Comparison of ENCODE assay signal across 25 mouse cellular contexts in the genomic region with DNA sequence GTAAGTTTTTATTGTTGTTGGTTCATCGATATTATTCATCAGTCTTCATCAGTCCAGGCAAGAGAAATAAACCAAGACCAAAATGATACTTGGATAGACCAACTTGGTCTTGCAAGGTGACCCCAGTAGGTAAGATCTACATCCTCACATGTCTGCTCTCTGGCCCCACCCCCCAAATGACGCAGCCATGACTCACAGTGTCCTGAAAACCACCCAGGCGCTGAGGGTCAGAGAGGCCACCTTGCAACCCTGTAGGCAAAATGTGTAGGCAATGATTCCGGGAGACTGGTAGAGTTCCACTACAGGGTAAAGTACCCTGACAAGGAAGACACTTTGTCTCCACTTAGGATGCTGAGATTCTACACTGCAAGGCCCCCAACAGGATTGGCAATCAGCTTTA.
DNase-seq lines count a peak whose midpoint lies in the region; ATAC-seq lines count a peak whose summit lies in the region.
"Had no signal": no experiment of that assay in that cellular context is flagged by ENCODE, and none has a peak within 500 bp of the region (broad histone marks: within the 10 kb centered on the region; RNA-seq: fewer than 3 reads in every experiment).

No protein-coding gene starts in this region.

- ATAC-seq in kidney, embryonic 15.5 days (replicated peaks; ENCODE audit: low FRiP score), result no peak
- ATAC-seq: forebrain, postnatal 0 days had no signal

- no peak overlapping the region for H3K4me3 ChIP-seq in kidney, embryonic 15.5 days (replicated peaks)
- H3K4me3 ChIP-seq: forebrain, embryonic 10.5 days; heart, embryonic 12.5 days; hindbrain, embryonic 15.5 days; limb, embryonic 13.5 days; liver, embryonic 13.5 days; midbrain, embryonic 10.5 days; neural tube, embryonic 15.5 days had no signal

- 0 out of 2 replicates have a peak overlapping the region, but pooled peaks have one; percentile 74 for H3K27ac ChIP-seq in kidney, embryonic 15.5 days
- H3K27ac ChIP-seq: hindbrain, embryonic 15.5 days; limb, embryonic 13.5 days; liver, embryonic 13.5 days; macrophage; neural tube, embryonic 15.5 days; stomach, postnatal 0 days had no signal

- no peaks in the 10 kb centered on the region for H3K36me3 ChIP-seq in kidney, embryonic 15.5 days
- H3K36me3 ChIP-seq: forebrain, embryonic 10.5 days; heart, embryonic 12.5 days; hindbrain, embryonic 15.5 days; limb, embryonic 13.5 days; liver, embryonic 13.5 days; midbrain, embryonic 10.5 days; neural tube, embryonic 15.5 days had no signal

- H3K4me2 ChIP-seq in kidney, embryonic 15.5 days, result no peak overlapping the region
- H3K4me2 ChIP-seq: heart, embryonic 12.5 days; hindbrain, embryonic 15.5 days; limb, embryonic 13.5 days; liver, embryonic 13.5 days; lung, embryonic 14.5 days; neural tube, embryonic 15.5 days had no signal

- DNase-seq in heart, adult 11 months, result peak; percentile 90
- no peak for DNase-seq in heart, postnatal 4 days
- DNase-seq in kidney, postnatal 4 days, result no peak
- peak; percentile 82 for DNase-seq in 416B (ENCODE audit: low read depth)
- DNase-seq in adrenal gland, postnatal 14 days, result peak; percentile 50
- no peak for DNase-seq in urinary bladder, postnatal 4 days (ENCODE audit: low spot score in 2 of 2)
- no peak for DNase-seq in Muller cell, postnatal 12 days (ENCODE audit: inconsistent ontology term)
- DNase-seq: cerebellum, adult 9-10 months; forebrain, postnatal 0 days; gastrocnemius, postnatal 36 days; layer of hippocampus, adult 9-11 months; liver, embryonic 13.5 days; lung, embryonic 14.5 days; right cerebral cortex, postnatal 14 days; thymus, adult 2 months; thymus, postnatal 4 days had no signal

- no peaks in the 10 kb centered on the region for H3K9me3 ChIP-seq in kidney, embryonic 15.5 days (replicated peaks)
- H3K9me3 ChIP-seq: forebrain, embryonic 10.5 days; heart, embryonic 12.5 days; hindbrain, embryonic 15.5 days; limb, embryonic 13.5 days; liver, embryonic 13.5 days; midbrain, embryonic 10.5 days; neural tube, embryonic 15.5 days had no signal

- H3K27me3 ChIP-seq in kidney, embryonic 15.5 days, result no peaks in the 10 kb centered on the region
- H3K27me3 ChIP-seq: heart, embryonic 12.5 days; hindbrain, embryonic 15.5 days; limb, embryonic 13.5 days; liver, embryonic 13.5 days; neural tube, embryonic 15.5 days had no signal

- 0 out of 2 replicates have a peak, but pooled peaks cover 3% of the 10 kb centered on the region for H3K4me1 ChIP-seq in kidney, embryonic 15.5 days
- H3K4me1 ChIP-seq: hindbrain, embryonic 15.5 days; midbrain, embryonic 10.5 days had no signal

- WGBS in kidney, embryonic 15.5 days, result 77% methylated on average over 4 of the region's 4 CpGs

- H3K9ac ChIP-seq in kidney, embryonic 15.5 days, result no peak overlapping the region
- H3K9ac ChIP-seq: forebrain, postnatal 0 days; heart, embryonic 12.5 days; hindbrain, embryonic 15.5 days; limb, embryonic 13.5 days; liver, embryonic 13.5 days; lung, embryonic 14.5 days; neural tube, embryonic 15.5 days had no signal

Comparison
In these comparisons a context has a peak if more than half of its experiments do, and no peak if none do; other contexts are left out.
1. DNase-seq: peak in heart, adult 11 months (single experiment), 416B (single experiment) and adrenal gland, postnatal 14 days (single experiment); none in heart, postnatal 4 days (single experiment), kidney, postnatal 4 days (0 of 2), urinary bladder, postnatal 4 days (0 of 2) and Muller cell, postnatal 12 days (single experiment).